Mouse (Mus musculus) stomach, embryonic 16.5 days (tissue): ENCODE results near the gene Lmln. TPM values are rescaled to one million over a fixed set of nuclear protein-coding genes. Genes with fewer than 3 reads are reported as not detected.
A peak's percentile ranks its signal among the peaks of the same experiment; 100 is the strongest.

Experiments used
- ATAC-seq: fragments of 200-750 bp; cut with Nextera tagmentation; 2 replicates; pipeline ENCODE4 v1.8.0; 2017; ENCODE audit warnings: moderate number of reproducible peaks, moderate TSS enrichment; ENCODE audit not compliant: insufficient read depth, low FRiP score
- H3K27ac ChIP-seq: fragments of 300-500 bp; sonication (generic); 2 replicates; pipeline ENCODE4 v1.5.1; 2014; ENCODE audit warnings: low read length
- H3K27me3 ChIP-seq: fragments of 300-500 bp; sonication (generic); 2 replicates; pipeline ENCODE4 v1.6.1; 2014; ENCODE audit warnings: low read length, control low read depth, mixed read lengths; ENCODE audit not compliant: control insufficient read depth, insufficient read depth
- H3K36me3 ChIP-seq: fragments of 300-500 bp; sonication (generic); 2 replicates; pipeline ENCODE4 v1.6.1; 2014; ENCODE audit warnings: low read length; ENCODE audit not compliant: control insufficient read depth, insufficient read depth
- H3K4me1 ChIP-seq: fragments of 300-500 bp; sonication (generic); 2 replicates; pipeline ENCODE4 v1.6.1; 2014; ENCODE audit warnings: low read length, control low read depth, mixed read lengths; ENCODE audit not compliant: control insufficient read depth, insufficient read depth
- H3K4me2 ChIP-seq: fragments of 300-500 bp; sonication (generic); 2 replicates; pipeline ENCODE4 v1.6.1; 2014; ENCODE audit warnings: low read depth, low read length, mixed read lengths
- H3K4me3 ChIP-seq: fragments of 300-500 bp; sonication (generic); replicated peaks from 2 replicates; pipeline ENCODE4 v1.5.1; 2014; ENCODE audit warnings: mild to moderate bottlenecking, low read length
- H3K9ac ChIP-seq: fragments of 300-500 bp; sonication (generic); 2 replicates; pipeline ENCODE4 v1.6.1; 2014; ENCODE audit warnings: low read length
- H3K9me3 ChIP-seq: fragments of 300-500 bp; sonication (generic); replicated peaks from 2 replicates; pipeline ENCODE4 v1.6.1; 2016; ENCODE audit warnings: low read length, control low read depth; ENCODE audit not compliant: control insufficient read depth
- WGBS: fragments of 180-500 bp; shearing (Covaris S2); extraction: QIAGEN DNeasy Blood & Tissue Kit; methylation state at CpG from one replicate; pipeline ENCODE4 v1.1.7; 2014; 5-methylcytosine and 5-hydroxymethylcytosine counted together
- polyA plus RNA-seq: library from polyadenylated mRNA; unstranded; fragments of >200 nt; fragmentation: Nextera tagmentation; extraction: Ambion mirVana; gene quantifications from 2 replicates; pipeline ENCODE4 v1.2.1, GENCODE M21; 2015

Gene Lmln
- polyA plus RNA-seq, 1 experiment from 2014 or later = 2.8 TPM

- H3K27ac ChIP-seq = peak overlapping the region; percentile 60
- ATAC-seq = no peak
- no peaks in the 10 kb centered on the region for H3K9me3 ChIP-seq
- peaks cover 9% of the 10 kb centered on the region for H3K4me1 ChIP-seq
- no peaks in the 10 kb centered on the region for H3K27me3 ChIP-seq
- H3K36me3 ChIP-seq = peaks cover 10% of the 10 kb centered on the region; the same call in 1 of the 2 replicates
- H3K4me2 ChIP-seq = peak overlapping the region; percentile 59
- H3K4me3 ChIP-seq = no peak overlapping the region; the same call in 1 of the 2 replicates
- H3K9ac ChIP-seq = no peak overlapping the region; the same call in 1 of the 2 replicates
- WGBS = 44% methylated on average over 11 of the region's 11 CpGs
Measured at GRCm38 (mm10) chr16:33061400-33061799, 921 bp upstream of the Lmln start.

GRCm38 (mm10) chr16:33062682-33063131, 386 bp downstream of the Lmln start:
- H3K36me3 ChIP-seq = peaks cover 10% of the 10 kb centered on the region; the same call in 1 of the 2 replicates
- ATAC-seq = peak; percentile 74
- H3K4me1 ChIP-seq = peaks cover 9% of the 10 kb centered on the region
- WGBS = under 1% methylated on average over 34 of the region's 35 CpGs
- H3K4me2 ChIP-seq = peak overlapping the region; percentile 59
- no peaks in the 10 kb centered on the region for H3K9me3 ChIP-seq
- H3K27ac ChIP-seq = peak overlapping the region; percentile 60
- peak overlapping the region; percentile 83 for H3K4me3 ChIP-seq
- no peaks in the 10 kb centered on the region for H3K27me3 ChIP-seq
- peak overlapping the region; percentile 80 for H3K9ac ChIP-seq

DNA sequence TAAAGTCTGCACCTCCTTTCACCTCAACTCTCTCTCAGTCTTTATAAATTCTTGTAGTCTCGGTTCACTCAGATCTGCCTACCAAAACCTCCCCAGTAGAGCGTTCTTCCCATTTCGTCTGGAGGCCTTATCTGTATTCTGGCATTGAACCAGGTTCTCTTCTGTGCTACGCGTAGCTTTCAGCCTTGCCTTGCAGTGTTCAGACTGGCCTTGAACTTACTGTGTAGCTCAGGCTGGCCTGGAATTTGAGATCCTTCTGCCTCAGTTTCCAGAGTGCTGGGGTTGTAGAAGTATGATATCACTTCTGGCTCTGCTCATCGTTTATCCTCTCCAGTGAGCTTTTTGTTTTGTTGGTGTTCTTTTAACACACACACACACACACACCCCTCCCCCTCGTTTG, 946 bp downstream of the Lmln start:
- H3K9ac ChIP-seq = peak overlapping the region; percentile 80
- H3K27me3 ChIP-seq = no peaks in the 10 kb centered on the region
- peaks cover 10% of the 10 kb centered on the region; the same call in 1 of the 2 replicates for H3K36me3 ChIP-seq
- H3K4me1 ChIP-seq = peaks cover 4% of the 10 kb centered on the region; the same call in 1 of the 2 replicates
- H3K27ac ChIP-seq = peak overlapping the region; percentile 49; the same call in 1 of the 2 replicates
- WGBS = 25% methylated on average over 7 of the region's 7 CpGs
- H3K4me3 ChIP-seq = peak overlapping the region; percentile 83
- peak overlapping the region; percentile 59 for H3K4me2 ChIP-seq
- no peaks in the 10 kb centered on the region for H3K9me3 ChIP-seq
- no peak for ATAC-seq

- Histone ChIP-seq H3K4me2 (no peak overlapping the region), H3K4me3 (no peak overlapping the region), H3K9ac (no peak overlapping the region), H3K4me1 (peaks cover 4% of the 10 kb centered on the region; the same call in 1 of the 2 replicates), H3K27me3 (no peaks in the 10 kb centered on the region), H3K27ac (no peak overlapping the region), H3K36me3 (0 out of 2 replicates have a peak, but pooled peaks cover 7% of the 10 kb centered on the region), H3K9me3 (no peaks in the 10 kb centered on the region)
- 80% methylated on average over 9 of the region's 9 CpGs for whole genome bisulfite sequencing
- no peak for ATAC-seq
Measured at GRCm38 (mm10) chr16:33064636-33065035, 2.3 kb downstream of the Lmln start.

- H3K4me2 ChIP-seq = no peak overlapping the region
- H3K27me3 ChIP-seq = no peaks in the 10 kb centered on the region
- H3K9ac ChIP-seq = no peak overlapping the region
- H3K4me1 ChIP-seq = no peaks in the 10 kb centered on the region
- no peak for ATAC-seq
- H3K9me3 ChIP-seq = no peaks in the 10 kb centered on the region
- H3K4me3 ChIP-seq = no peak overlapping the region
- H3K36me3 ChIP-seq = no peaks in the 10 kb centered on the region
- no peak overlapping the region for H3K27ac ChIP-seq
Measured at GRCm38 (mm10) chr16:33070928-33071327, 8.6 kb downstream of the Lmln start.

GRCm38 (mm10) chr16:33072871-33073557, 10.7 kb downstream of the Lmln start:
- no peak overlapping the region for H3K4me3 ChIP-seq
- ATAC-seq = no peak
- H3K9ac ChIP-seq = no peak overlapping the region
- H3K27ac ChIP-seq = no peak overlapping the region
- no peaks in the 10 kb centered on the region for H3K36me3 ChIP-seq
- no peaks in the 10 kb centered on the region for H3K27me3 ChIP-seq
- no peaks in the 10 kb centered on the region for H3K4me1 ChIP-seq
- H3K4me2 ChIP-seq = no peak overlapping the region
- 81% methylated on average over 6 of the region's 6 CpGs for WGBS
- H3K9me3 ChIP-seq = no peaks in the 10 kb centered on the region

DNA sequence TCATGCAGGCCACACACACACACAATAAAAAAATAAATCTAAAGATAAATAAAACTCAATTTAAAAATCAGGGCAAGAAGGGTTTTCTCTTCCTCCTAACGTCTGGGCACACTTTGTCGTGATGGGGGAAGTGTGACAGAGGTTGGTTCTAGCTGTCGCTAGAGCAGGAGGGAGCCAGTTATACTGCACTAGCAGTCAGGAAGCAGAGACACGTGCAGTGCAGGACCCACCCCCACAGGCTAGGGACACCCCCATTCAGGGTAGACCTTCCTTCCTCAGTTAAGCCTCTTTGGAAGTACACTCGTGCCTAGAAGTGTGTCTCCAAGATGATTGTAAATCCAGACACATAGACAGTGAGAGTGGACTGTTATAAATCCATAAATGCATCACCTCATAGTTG, 12.6 kb downstream of the Lmln start:
- no peak for ATAC-seq
- 75% methylated on average over 5 of the region's 5 CpGs for whole genome bisulfite sequencing
- Histone ChIP-seq H3K9me3 (no peaks in the 10 kb centered on the region), H3K27ac (no peak overlapping the region), H3K27me3 (no peaks in the 10 kb centered on the region), H3K4me2 (no peak overlapping the region), H3K9ac (no peak overlapping the region), H3K36me3 (no peaks in the 10 kb centered on the region), H3K4me1 (no peaks in the 10 kb centered on the region), H3K4me3 (no peak overlapping the region)

GRCm38 (mm10) chr16:33076078-33076477, 13.8 kb downstream of the Lmln start:
- whole genome bisulfite sequencing = 47% methylated on average over 6 of the region's 6 CpGs
- H3K36me3 ChIP-seq = no peaks in the 10 kb centered on the region
- no peaks in the 10 kb centered on the region for H3K9me3 ChIP-seq
- H3K4me2 ChIP-seq = no peak overlapping the region
- no peak overlapping the region for H3K4me3 ChIP-seq
- no peak overlapping the region for H3K9ac ChIP-seq
- no peaks in the 10 kb centered on the region for H3K4me1 ChIP-seq
- no peak for ATAC-seq
- H3K27me3 ChIP-seq = no peaks in the 10 kb centered on the region
- no peak overlapping the region for H3K27ac ChIP-seq

DNA sequence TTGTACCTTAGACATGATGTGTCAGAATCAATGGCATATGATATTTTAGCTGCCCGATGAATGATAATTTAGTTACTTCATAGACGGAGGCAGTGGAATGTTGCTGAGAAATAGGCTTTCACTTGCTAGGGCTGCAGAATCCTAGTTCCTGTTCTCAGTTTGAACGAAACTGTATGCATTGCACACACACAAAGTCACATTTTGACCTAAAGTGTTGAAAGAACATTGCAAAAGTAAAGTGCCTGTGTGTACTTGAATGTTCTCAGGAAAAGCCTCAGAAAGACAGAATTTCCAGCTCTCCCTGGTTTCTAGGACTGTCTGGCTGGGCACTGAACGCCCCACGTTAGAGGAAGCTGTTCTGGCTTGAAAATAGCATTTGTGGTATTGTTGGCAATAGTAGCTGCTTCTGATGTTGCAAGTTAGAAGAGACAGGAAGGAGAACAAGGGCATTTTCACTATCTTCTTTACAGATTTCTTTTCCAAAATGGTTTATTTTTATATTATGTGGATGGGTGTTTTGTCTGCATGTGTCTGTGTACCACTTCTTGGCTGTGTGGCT, 14.8 kb downstream of the Lmln start:
- H3K9me3 ChIP-seq = no peaks in the 10 kb centered on the region
- WGBS = 79% methylated on average over 5 of the region's 5 CpGs
- no peaks in the 10 kb centered on the region for H3K4me1 ChIP-seq
- H3K4me2 ChIP-seq = no peak overlapping the region
- no peak overlapping the region for H3K27ac ChIP-seq
- H3K36me3 ChIP-seq = no peaks in the 10 kb centered on the region
- H3K4me3 ChIP-seq = no peak overlapping the region
- ATAC-seq = no peak
- H3K9ac ChIP-seq = no peak overlapping the region
- H3K27me3 ChIP-seq = no peaks in the 10 kb centered on the region
